Mouse (Mus musculus): ENCODE results near the gene Cd4.
"Not testable (repeated sequence)": the region's sequence is repeated elsewhere in the genome, so short reads cannot be mapped to it uniquely, and the experiment has no call there.

Cd4 gene

DNA sequence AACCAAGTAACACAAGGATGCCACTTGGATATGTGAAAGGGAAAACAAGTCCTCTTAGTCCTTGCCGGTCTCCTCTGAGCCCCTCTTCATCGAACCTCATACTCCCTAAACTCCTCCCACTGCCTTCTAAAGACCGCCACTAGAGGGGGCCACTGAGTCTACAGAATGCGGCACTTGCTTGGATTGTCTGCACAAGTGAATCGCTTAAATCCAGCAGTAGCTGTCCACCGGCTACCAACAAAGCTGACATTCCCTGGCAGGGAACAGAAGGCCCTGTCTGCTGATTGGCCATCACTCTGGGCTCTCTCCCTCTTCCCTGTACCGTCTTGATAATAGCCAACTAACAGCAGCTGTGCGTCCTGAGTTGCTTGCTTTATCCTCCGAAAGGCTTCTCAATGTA lies 40.7 kb downstream of the Cd4 start:
- DNase-seq (ENCODE audit: low spot score), result peak; percentile 96

DNA sequence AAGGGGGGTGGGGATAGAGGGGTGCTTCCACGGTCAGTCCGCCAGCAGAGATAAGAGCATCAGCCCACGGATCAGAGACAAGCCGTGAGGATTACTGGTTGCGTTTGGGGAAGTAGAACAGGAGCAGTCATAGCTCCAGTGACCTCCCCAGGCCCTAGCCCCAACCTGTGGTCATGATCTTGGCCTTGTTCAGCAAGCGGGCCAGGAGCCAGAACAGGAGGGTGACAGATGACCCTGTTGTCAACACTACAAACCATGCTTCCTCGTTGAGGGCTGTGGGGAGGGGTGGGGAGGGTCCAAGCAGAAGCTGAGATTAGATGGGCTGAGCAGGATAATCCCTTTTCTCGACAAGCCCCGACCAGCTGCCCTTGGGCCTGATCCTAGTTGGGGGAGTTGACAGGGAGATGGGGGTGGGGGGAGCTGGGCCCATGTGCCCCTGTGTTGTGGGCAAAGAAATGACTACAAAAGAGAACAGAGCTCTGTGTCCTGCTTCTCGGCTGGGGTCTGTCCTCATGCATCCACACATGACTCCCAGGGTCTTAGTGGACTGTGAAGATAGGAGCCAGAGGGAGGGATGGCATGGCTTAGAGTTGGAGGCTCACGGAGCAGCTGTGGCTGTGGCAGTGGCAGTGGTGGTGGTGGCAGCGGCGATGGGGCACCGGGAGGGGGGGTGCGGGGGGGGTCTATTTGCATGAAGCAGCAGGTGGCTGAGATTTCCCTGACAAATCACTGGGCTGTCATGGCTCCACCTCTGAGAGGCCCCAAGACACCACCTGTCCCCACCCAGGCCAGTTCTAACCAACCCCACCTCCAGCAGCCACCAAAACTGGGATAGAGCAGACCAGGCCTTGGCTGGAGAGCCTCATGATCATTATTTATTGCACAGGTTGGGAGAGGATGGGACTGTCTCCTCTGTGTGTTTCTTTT lies 47.5 kb downstream of the Cd4 start, which contains the start of gene Gnb3:
TSS of gene Gnb3 (minus strand) at position 35 of the 927 bp plus-strand sequence.
- no peak for DNase-seq (ENCODE audit: low spot score)

DNA sequence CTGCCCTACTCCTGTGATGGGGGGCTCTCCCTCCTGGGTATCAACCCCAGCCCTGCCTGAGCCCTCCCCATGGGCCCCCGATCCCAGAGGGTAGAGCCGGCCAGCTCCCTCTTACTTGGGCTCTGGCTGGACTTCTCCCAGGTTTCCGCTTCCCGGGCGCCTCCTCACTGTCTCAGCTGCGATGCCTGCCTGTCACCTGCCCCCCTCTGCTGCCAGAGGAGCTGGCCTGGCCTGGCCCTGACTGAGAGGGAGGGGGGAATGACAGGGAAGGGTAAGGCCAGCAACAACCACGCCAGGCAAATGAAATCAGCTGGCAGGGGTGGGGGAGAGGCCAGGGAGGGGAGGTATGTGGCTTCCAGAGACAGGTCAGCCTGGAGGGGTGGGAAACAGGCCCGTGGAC lies 48.2 kb downstream of the Cd4 start:
- DNase-seq (ENCODE audit: low spot score), result no peak

DNA sequence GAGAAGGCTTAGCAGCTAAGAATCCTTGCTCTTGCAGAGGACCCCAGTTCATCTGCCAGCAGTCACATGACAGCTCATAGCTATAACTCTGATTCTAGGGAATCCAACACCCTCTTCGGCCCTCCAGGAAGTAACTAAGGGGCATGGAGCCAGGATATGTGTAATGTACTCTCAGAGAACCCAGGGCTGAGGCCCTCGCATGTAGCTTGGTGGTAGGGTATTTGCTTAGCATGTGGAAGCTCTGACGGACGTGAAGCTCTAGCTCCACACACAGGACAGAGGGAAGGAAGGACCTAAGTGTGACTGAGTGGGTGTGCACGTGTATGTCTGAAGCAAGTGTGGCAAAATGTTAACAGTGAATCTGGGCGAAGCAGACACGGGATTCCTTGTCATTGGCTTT lies 51.6 kb downstream of the Cd4 start:
- no peak for DNase-seq (ENCODE audit: low spot score)

DNA sequence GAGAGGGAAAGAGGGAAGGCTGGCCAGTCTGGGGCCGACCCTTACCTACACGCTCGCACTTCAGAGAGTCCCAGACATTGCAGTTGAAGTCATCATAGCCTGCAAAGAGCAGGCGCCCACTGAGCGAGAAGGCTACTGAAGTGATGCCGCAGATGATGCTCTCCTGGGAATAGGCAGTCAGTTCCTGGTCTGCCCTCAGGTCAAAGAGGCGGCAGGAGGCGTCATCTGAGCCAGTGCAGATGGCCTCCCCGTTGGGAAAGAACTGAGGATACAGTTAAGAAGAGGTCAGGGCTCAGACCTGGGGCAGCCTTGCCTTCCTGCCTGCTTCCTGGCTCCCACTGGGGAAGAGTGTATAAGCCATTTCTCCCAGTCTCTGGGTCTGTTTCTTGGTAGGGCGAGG lies 52.5 kb downstream of the Cd4 start:
- no peak for DNase-seq (ENCODE audit: low spot score)

DNA sequence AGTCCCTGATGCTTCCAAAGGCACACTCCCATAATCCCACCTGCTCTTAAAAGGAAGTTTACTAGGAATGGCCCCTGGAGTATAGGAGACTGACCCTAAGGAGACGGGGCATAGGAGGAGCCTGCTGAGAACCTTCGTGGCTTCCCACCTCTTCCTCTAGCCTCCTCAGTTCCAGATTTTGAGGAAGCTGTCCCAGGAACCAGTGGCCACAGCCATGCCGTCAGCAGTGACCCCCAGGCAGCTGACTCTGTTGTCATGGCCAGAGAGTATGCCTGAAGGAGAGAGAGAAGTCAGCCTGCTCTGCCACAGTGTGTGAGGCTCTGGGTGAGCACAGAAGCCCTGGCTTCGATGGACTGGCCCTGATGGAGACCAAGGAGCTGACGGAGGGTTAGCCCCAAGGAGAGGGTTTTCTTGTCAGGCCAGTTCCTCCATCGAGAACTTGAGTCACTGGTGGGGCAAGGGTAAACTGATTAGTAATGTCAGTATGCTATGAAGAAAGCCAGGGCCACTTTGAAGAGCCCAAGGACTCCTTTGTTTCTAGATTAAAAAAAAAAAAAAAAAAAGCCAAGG lies 53.4 kb downstream of the Cd4 start:
- no peak for DNase-seq (ENCODE audit: low spot score)

DNA sequence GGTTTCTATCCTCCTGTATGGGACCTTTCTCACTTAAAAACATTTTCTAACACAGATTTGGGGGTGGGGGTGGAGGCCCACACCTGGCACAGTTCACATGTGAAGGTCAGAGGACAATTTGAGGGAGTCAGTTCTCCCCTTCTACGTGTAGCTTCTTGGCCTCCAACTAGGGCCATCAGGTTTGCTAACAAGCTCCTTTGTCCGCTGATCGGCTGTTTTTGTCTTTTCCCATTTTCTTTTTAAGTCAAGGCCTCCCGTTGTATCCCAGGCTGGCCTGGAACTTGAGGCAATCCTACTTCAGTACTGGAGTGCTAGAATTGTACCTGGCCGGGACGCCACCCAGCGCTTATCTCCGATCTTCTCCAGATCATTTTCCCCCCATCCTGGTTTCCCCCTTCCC lies 56.4 kb downstream of the Cd4 start:
- no peak for DNase-seq (ENCODE audit: low spot score)

DNA sequence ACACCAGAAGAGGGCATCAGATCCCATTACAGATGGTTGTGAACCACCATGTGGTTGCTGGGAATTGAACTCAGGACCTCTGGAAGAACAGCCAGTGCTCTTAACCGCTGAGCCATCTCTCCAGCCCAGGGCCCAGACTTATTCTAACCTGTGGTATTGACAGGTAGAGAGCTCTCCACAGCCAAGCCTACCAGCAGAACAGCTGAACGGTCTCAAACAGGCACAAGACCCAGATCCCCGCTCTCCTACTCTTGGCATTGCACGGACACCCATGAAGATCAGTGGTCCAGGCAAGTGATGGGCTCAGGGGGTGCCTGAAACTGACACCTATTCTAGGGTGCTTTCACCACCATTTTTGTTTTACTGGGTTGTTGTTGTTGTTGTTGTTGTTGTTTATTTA lies 56.8 kb downstream of the Cd4 start:
- not testable (repeated sequence) for DNase-seq (ENCODE audit: low spot score)

DNA sequence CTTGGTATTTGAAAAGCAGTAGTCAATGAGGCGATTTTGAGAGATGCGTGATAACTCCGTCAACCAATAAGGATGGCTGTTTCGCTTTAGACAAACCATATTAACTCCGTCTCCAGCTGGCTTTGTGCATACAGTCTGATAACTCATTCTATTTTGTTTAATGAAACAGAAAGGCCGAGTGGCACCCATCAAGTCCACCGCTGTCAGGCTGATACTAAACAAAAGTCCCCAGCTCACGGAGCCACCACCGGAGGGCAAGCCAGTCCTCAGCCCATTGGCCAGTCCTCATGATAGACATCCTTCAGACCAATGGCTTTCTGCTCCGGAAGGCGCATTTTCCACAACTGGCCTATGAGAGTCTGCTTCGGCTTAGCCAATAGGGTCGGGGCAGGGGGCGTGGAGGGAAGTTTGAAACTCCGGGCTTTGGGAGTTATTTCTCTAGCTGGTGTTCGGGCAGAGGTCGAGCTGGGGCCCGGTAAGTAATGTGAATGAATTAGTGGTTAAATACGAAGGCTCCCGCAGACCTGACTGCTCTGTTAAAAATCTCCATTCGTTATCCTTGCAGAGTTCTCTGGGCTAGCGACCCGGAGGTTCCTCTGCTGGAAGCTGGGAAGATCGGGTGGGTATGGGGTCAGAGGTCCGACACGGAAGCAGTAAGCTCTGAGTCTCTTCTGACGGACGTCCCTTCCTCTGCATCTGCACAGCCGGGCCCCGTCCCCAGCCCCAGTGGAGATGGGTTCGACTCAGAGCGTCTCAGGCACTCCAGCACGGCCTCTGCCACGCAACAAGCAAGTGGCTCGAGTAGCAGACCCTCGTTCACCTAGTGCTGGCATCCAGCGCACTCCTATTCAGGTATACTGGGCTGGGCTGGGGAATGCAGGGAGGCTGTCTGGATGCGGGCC lies 58.0 kb downstream of the Cd4 start:
- peak; percentile 95 for DNase-seq (ENCODE audit: low spot score)

DNA sequence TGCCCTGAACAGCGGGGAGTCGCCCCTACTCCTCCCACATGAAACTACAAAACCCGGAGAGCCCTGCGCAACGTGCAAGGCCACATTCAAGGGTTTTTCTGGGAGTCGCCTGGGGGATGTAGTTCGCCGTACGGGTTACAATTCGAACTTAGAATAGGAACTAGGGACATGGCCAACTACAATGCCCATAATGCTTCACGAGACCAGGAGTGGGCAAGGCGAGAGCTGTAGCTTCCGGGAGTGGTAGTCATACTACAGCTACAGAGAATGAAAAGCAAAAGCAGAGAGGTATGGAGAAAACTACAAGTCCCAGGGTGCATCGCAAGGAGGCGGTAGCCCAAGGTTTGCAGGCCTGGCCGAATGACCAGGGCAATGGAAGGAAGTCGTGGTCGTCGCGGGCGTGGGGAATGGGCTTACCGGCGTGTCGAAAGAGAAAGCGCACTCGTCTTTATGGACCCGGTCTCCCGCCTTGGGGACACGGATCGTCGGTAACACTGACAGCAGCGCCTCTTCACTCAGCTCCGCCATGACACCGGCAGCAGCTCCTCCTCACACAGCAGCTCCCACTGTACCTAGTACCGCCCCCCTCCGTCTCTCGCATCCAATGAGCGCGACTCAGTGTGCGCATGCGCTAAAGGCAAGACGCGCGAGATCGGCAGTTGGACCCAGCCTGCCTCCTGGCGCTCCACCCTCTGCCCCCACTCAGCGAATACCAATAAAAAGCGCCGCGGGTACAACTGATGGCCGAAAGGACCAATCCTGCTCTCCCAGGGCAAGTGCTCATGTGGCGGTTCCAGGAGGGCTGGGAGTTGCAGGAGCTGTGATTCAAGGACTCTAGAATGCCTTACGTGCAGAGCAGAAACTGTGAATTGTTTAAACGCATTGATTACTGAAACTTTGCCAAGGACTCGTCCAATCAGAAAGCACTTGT lies 58.9 kb downstream of the Cd4 start, which contains the start of the genes Usp5 and Cdca3:
TSS of gene Usp5 (minus strand) at position 617 of the 931 bp plus-strand sequence.
TSS of gene Cdca3 (plus strand) at position 680 of the 931 bp plus-strand sequence.
- DNase-seq (ENCODE audit: low spot score), result peak; percentile 99

DNA sequence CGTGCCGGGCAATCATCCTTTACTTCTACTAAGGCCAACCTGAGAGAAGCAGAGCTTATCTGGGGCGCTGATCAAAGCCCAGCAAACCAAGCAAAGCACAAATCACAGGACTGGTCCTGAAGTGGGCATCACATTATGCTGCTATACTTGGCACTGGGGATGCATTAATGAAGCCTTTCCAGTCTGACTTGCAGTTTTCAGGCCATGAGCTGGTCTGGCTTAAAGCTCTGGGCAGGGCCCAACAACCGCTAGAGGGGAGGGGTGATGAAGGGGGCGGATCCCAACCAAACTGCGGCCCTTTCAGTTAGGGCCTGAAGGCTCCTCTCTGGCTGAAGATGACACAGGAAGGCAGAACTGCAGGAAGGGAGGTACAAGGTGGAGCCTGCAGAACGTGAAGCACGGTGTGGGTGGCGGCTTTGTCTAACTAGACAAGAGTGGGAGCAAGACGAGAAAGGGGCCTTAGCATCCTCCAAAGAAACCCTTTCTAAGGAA lies 59.9 kb downstream of the Cd4 start:
- no peak for DNase-seq (ENCODE audit: low spot score)

DNA sequence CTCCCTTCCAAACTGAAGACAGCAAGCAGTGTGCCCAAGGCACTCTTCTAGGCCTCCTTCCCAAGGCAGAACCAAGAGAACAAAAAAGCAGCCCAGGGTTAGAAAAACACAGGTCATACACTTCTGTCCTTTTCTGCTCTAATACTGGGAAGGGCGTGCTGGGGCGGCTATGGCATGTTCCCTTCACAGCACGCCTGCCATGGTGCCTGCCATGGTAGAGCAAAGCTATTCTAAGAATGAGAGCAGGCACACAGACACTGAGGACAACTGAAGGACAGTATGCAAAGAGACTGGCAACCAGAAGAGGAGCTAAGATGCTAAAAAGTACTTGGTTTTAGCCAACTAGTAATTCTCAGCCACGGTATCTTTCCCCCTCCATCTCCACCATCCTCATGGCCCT lies 66.0 kb downstream of the Cd4 start:
- no peak for DNase-seq (ENCODE audit: low spot score)

DNA sequence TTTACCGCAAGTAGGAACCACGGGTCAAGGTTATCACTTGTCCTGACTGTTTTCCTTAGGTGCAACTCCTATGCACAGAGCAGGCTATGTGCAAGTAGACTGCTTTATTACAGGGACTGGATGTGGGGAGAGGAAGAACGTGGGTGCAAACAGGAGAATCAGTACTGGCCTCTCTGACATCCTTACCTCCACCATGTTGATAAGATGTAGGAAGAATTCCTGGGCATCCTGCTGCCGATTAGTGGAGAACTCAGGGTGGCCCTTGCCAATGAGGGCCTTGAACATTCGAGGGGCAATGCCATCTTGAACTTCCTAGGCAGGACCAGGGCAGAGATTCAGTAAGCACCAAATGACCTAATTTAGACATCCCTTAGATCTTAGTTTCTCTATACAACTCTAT lies 67.1 kb downstream of the Cd4 start:
- DNase-seq (ENCODE audit: low spot score), result no peak

DNA sequence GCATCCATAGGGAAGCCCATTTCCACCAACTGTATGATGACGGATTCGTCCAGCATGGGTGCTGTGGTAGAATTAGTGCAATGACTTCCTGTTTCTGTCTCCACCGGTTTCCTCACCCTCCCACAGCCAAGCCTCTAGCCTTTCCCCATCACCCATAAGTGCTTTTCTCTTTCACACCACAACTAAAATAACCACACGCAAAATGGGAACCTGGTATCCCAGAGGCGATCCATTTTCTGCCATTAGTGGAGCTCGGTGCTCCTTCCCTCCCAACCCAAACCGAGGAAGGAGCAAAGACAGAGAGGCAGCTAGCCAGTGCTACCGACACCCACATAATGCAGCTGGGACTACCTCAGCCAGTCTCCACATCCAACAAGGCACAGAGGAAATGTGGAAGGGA lies 70.0 kb downstream of the Cd4 start:
- no peak for DNase-seq (ENCODE audit: low spot score)

DNA sequence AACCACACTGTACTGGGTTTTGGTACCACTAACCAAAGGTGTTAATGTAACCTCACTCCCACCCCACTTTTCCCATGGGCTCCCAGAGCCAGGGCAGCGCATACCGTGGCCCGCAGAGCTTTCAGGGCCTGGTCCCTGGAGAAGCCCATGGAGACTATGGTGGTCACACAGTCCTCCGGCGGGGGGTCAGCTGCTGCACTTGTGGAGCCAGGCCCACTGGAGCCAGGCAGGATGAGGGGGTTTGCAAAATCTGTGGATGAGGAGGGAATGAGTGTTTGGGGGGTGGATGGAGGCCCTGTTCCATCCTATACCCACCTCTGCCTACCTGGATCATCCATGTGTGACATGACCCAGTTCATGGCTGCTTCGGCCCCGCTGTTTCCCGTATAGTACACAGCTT lies 70.5 kb downstream of the Cd4 start:
- no peak for DNase-seq (ENCODE audit: low spot score)

DNA sequence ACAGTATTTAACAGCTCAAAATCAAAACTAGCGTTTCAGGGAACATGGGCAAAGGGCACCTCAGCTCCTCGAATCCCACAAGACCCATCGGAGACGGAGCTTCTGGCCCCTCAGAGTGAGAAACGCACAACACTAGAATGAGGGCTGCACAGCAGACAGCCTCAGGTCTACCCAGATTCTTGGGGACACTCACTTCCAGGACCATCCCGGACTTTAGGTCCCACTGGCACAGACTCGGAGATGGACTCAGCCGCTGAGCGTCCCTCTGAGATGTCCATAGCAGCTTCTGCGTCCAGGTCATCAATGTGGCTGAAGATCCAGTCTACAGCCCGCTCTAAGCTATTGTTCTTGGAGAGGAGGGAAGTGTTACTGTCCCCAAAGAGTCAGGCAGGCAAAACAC lies 70.9 kb downstream of the Cd4 start:
- DNase-seq (ENCODE audit: low spot score), result no peak

DNA sequence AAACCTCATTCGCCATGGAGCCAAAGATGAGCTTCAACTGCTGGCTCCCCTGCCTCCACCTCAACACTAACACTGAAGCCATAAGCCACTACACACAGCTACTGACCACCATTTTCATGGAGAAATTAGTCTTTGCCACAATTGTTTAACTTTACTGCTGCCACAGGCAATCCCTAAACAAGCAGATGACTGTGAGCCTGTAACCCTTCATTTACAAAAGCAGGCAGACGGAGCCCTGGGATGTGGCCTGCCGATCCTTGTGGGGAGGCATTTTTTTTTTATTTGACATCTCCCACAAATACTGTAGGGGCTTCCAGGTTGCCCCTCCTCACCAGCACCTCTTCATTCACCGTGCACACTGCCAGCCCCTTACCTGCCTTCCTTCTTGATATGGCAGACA lies 71.4 kb downstream of the Cd4 start:
- no peak for DNase-seq (ENCODE audit: low spot score)

DNA sequence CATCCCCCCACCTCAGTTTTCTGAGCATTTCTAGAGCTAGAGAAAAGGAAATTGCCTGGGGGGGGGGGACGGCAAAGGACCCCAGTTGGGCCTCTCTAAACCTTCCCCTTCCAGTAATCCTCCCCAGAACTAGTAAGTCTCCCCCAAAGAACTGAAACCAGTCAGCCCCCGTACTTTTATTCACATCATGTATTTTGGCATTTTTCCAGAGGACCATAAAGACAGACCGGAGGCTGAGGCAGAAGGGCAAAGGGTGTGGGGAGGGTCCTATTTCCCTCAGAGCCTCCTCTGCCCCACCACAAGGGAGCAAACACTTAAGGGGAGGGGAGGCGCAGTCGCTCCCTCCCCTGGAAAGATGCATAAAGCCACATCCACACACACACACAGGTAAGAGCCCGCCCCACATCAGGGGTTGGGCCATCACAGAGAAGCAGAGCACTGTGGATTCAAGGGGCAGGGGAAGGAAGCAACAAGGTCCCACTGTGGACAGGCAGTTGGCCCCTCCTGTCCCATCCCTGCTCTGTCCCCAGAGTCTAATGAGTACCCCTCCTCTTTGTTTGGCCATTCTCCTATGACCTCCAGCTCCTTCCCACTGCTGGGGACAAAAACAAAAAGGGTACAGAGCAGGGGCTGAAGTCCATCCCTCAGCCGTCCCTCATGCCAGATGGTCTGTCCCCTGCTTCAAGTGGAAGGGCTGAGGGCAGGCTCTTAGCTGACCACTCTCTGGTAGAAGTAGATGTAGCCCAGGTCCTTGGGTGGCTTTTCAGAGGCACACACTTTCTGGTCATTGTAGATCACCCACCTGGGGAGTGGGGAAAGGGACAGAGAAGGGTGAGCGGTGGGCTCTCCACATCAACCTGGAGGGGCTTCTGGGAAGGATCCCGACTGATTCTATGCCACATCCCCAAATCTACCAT lies 72.9 kb downstream of the Cd4 start:
- no peak for DNase-seq (ENCODE audit: low spot score)
